Comparison of ENCODE assay signal across 34 mouse cellular contexts in the genomic region with DNA sequence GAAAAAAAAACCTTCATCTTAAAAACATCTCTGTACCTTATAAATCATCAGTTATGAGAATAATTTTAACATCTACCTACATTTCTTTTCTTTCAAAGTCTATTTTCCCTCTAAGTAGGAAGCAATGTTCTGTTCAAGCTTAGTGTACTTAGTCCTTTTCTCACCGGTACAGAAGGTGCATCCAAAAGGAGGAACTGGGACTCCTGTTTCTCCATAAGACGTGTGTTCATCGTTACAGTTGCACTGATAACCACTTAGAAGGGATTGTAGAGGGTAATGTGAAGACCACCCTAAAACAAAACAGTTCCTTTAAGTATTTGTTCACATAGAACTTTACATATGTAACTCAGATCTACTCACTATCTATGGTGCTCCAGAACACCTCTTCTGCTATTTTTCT.
"Had no signal": no experiment of that assay in that cellular context is flagged by ENCODE, and none has a peak within 500 bp of the region (broad histone marks: within the 10 kb centered on the region; RNA-seq: fewer than 3 reads in every experiment).

No protein-coding gene starts in this region.

- H3K36me3 ChIP-seq: hindbrain, embryonic 13.5 days; hindbrain, embryonic 15.5 days; intestine, embryonic 15.5 days had no signal

- ATAC-seq: hindbrain, embryonic 16.5 days; hindbrain, postnatal 0 days; inflammation-experienced regulatory T-cells, adult 6 months; intestine, embryonic 15.5 days; intestine, embryonic 16.5 days; intestine, postnatal 0 days had no signal

- H3K9me3 ChIP-seq: heart, embryonic 10.5 days; heart, embryonic 12.5 days; heart, embryonic 13.5 days; heart, embryonic 15.5 days; hindbrain, embryonic 10.5 days; hindbrain, embryonic 12.5 days; hindbrain, embryonic 13.5 days; hindbrain, embryonic 15.5 days; intestine, embryonic 15.5 days had no signal

- H3K27me3 ChIP-seq: heart, embryonic 12.5 days; heart, embryonic 13.5 days; heart, embryonic 15.5 days; hindbrain, embryonic 12.5 days; hindbrain, embryonic 13.5 days; hindbrain, embryonic 15.5 days; intestine, embryonic 15.5 days had no signal

- H3K27ac ChIP-seq: heart, embryonic 10.5 days; heart, embryonic 13.5 days; heart, embryonic 15.5 days; hindbrain, embryonic 10.5 days; hindbrain, embryonic 12.5 days; hindbrain, embryonic 13.5 days; hindbrain, embryonic 14.5 days; hindbrain, embryonic 15.5 days; hindbrain, postnatal 0 days; intestine, embryonic 15.5 days; kidney, postnatal 0 days; layer of hippocampus, adult 2 months; left cerebral cortex, adult 2 months had no signal

- H3K9ac ChIP-seq: heart, embryonic 12.5 days; heart, embryonic 13.5 days; heart, embryonic 15.5 days; hindbrain, embryonic 12.5 days; hindbrain, embryonic 13.5 days; hindbrain, embryonic 14.5 days; hindbrain, embryonic 15.5 days; intestine, embryonic 15.5 days had no signal

- H3K4me1 ChIP-seq: heart, embryonic 10.5 days; heart, embryonic 12.5 days; intestine, embryonic 15.5 days had no signal

- H3K4me3 ChIP-seq: heart, embryonic 10.5 days; heart, embryonic 12.5 days; heart, embryonic 13.5 days; heart, embryonic 15.5 days; hindbrain, embryonic 10.5 days; hindbrain, embryonic 12.5 days; hindbrain, embryonic 13.5 days; hindbrain, embryonic 15.5 days; intestine, embryonic 15.5 days; layer of hippocampus, adult 2 months; left cerebral cortex, adult 2 months had no signal

- H3K4me2 ChIP-seq: heart, embryonic 11.5 days; heart, embryonic 12.5 days; heart, embryonic 13.5 days; heart, embryonic 15.5 days; hindbrain, embryonic 12.5 days; hindbrain, embryonic 13.5 days; hindbrain, embryonic 14.5 days; hindbrain, embryonic 15.5 days; intestine, embryonic 15.5 days had no signal

- DNase-seq: heart, postnatal 10 days; heart, postnatal 14 days; heart, postnatal 4 days; kidney, adult 11 months; kidney, adult 18-20 months; kidney, adult 2 months; kidney, adult 8-10 months; kidney, adult 9 months; kidney, postnatal 10 days; kidney, postnatal 14 days; kidney, postnatal 25 days; kidney, postnatal 36 days; kidney, postnatal 4 days; layer of hippocampus, adult 9-11 months; layer of hippocampus, postnatal 36 days had no signal
